Mouse (Mus musculus) erythroblast, adult 5-6 weeks (primary cell): ENCODE results near the gene Dazap1. TPM values are rescaled to one million over a fixed set of nuclear protein-coding genes. Genes with fewer than 3 reads are reported as not detected.

ENCODE experiments used
- total RNA-seq, 2 experiments: library from RNA; stranded (forward) in 1 of 2; stranded (reverse) in 1 of 2; fragments of 150-400 nt in 1 of 2; fragments of 200-764, 138-1000 nt in 1 of 2; gene quantifications; 2 replicates each; pipeline versions ENCODE4 v1.2.3 to v1.2.4; 2015 to 2017; ENCODE audit warnings: low replicate concordance in 2 of 2

Dazap1 gene
- total RNA-seq, 2 experiments from 2014 or later: 13.8 to 29.8 TPM

Other genes with a start within 250 kb of the Dazap1 start
- 23.1 and 31.6 TPM in 2 replicates for gene Arhgap45, start 244.8 kb upstream of the Dazap1 start, total RNA-seq (2015; ENCODE audit: low replicate concordance)
- gene Arhgap45, start 244.8 kb upstream of the Dazap1 start, total RNA-seq (2017; ENCODE audit: low replicate concordance): 28.6 and 35.8 TPM in 2 replicates
- gene Polr2e, start 221.7 kb upstream of the Dazap1 start, total RNA-seq (2015; ENCODE audit: low replicate concordance): 23.6 and 33.4 TPM in 2 replicates
- gene Polr2e, start 221.7 kb upstream of the Dazap1 start, total RNA-seq (2017; ENCODE audit: low replicate concordance): 4.5 and 9.9 TPM in 2 replicates
- 108 and 169 TPM in 2 replicates for gene Gpx4, start 214.3 kb upstream of the Dazap1 start, total RNA-seq (2015; ENCODE audit: low replicate concordance)
- gene Gpx4, start 214.3 kb upstream of the Dazap1 start, total RNA-seq (2017; ENCODE audit: low replicate concordance): 96.3 and 123 TPM in 2 replicates
- gene Sbno2, start 155.9 kb upstream of the Dazap1 start, total RNA-seq (2015; ENCODE audit: low replicate concordance): 9.2 and 12.5 TPM in 2 replicates
- 17.1 and 20.9 TPM in 2 replicates for gene Sbno2, start 155.9 kb upstream of the Dazap1 start, total RNA-seq (2017; ENCODE audit: low replicate concordance)
- gene Stk11, start 145.7 kb upstream of the Dazap1 start, total RNA-seq (2015; ENCODE audit: low replicate concordance): 47.7 and 60.0 TPM in 2 replicates
- 152 and 195 TPM in 2 replicates for gene Stk11, start 145.7 kb upstream of the Dazap1 start, total RNA-seq (2017; ENCODE audit: low replicate concordance)
- 43.3 and 48.8 TPM in 2 replicates for gene Atp5d, start 122.9 kb upstream of the Dazap1 start, total RNA-seq (2015; ENCODE audit: low replicate concordance)
- gene Atp5d, start 122.9 kb upstream of the Dazap1 start, total RNA-seq (2017; ENCODE audit: low replicate concordance): 12.1 and 17.3 TPM in 2 replicates
- gene Cbarp, start 120.7 kb upstream of the Dazap1 start, total RNA-seq (2015; ENCODE audit: low replicate concordance): not detected in 2 replicates
- gene Cbarp, start 120.7 kb upstream of the Dazap1 start, total RNA-seq (2017; ENCODE audit: low replicate concordance): not detected in 2 replicates
- gene Midn, start 113.2 kb upstream of the Dazap1 start, total RNA-seq (2015; ENCODE audit: low replicate concordance): 5.0 and 7.7 TPM in 2 replicates
- 3.9 and 7.4 TPM in 2 replicates for gene Midn, start 113.2 kb upstream of the Dazap1 start, total RNA-seq (2017; ENCODE audit: low replicate concordance)
- 3.6 and 3.7 TPM in 2 replicates for gene Cirbp, start 95.5 kb upstream of the Dazap1 start, total RNA-seq (2015; ENCODE audit: low replicate concordance)
- gene Cirbp, start 95.5 kb upstream of the Dazap1 start, total RNA-seq (2017; ENCODE audit: low replicate concordance): 14.6 and 16.3 TPM in 2 replicates
- gene 1600002K03Rik, start 88.5 kb upstream of the Dazap1 start, total RNA-seq (2015; ENCODE audit: low replicate concordance): 7.5 TPM in 1 of 2 replicates, not detected in the other
- 5.9 TPM in 1 of 2 replicates, not detected in the other for gene 1600002K03Rik, start 88.5 kb upstream of the Dazap1 start, total RNA-seq (2017; ENCODE audit: low replicate concordance)
- gene Efna2, start 82.0 kb upstream of the Dazap1 start, total RNA-seq (2015; ENCODE audit: low replicate concordance): not detected in 2 replicates
- gene Efna2, start 82.0 kb upstream of the Dazap1 start, total RNA-seq (2017; ENCODE audit: low replicate concordance): not detected in 2 replicates
- gene Mum1, start 35.1 kb upstream of the Dazap1 start, total RNA-seq (2015; ENCODE audit: low replicate concordance): 1.3 and 4.4 TPM in 2 replicates
- gene Mum1, start 35.1 kb upstream of the Dazap1 start, total RNA-seq (2017; ENCODE audit: low replicate concordance): 14.7 and 24.0 TPM in 2 replicates
- gene Ndufs7, start 12.4 kb upstream of the Dazap1 start, total RNA-seq (2015; ENCODE audit: low replicate concordance): 25.7 and 25.9 TPM in 2 replicates
- gene Ndufs7, start 12.4 kb upstream of the Dazap1 start, total RNA-seq (2017; ENCODE audit: low replicate concordance): 13.0 and 14.2 TPM in 2 replicates
- gene Gamt, start 474 bp upstream of the Dazap1 start, total RNA-seq (2015; ENCODE audit: low replicate concordance): not detected in 2 replicates
- gene Gamt, start 474 bp upstream of the Dazap1 start, total RNA-seq (2017; ENCODE audit: low replicate concordance): 0.77 TPM in 1 of 2 replicates, not detected in the other
- gene Rps15, start 31.0 kb downstream of the Dazap1 start, total RNA-seq (2015; ENCODE audit: low replicate concordance): 509 and 541 TPM in 2 replicates
- 422 and 457 TPM in 2 replicates for gene Rps15, start 31.0 kb downstream of the Dazap1 start, total RNA-seq (2017; ENCODE audit: low replicate concordance)
- gene Apc2, start 34.5 kb downstream of the Dazap1 start, total RNA-seq (2015; ENCODE audit: low replicate concordance): not detected in 2 replicates
- 0.09 and 0.14 TPM in 2 replicates for gene Apc2, start 34.5 kb downstream of the Dazap1 start, total RNA-seq (2017; ENCODE audit: low replicate concordance)
- gene 2310011J03Rik, start 59.1 kb downstream of the Dazap1 start, total RNA-seq (2015; ENCODE audit: low replicate concordance): 6.1 and 12.7 TPM in 2 replicates
- gene 2310011J03Rik, start 59.1 kb downstream of the Dazap1 start, total RNA-seq (2017; ENCODE audit: low replicate concordance): 3.5 and 3.7 TPM in 2 replicates
- 1.0 TPM in 1 of 2 replicates, not detected in the other for gene Pcsk4, start 68.0 kb downstream of the Dazap1 start, total RNA-seq (2015; ENCODE audit: low replicate concordance)
- not detected in 2 replicates for gene Pcsk4, start 68.0 kb downstream of the Dazap1 start, total RNA-seq (2017; ENCODE audit: low replicate concordance)
- gene Reep6, start 68.5 kb downstream of the Dazap1 start, total RNA-seq (2015; ENCODE audit: low replicate concordance): 1.7 and 6.0 TPM in 2 replicates
- gene Reep6, start 68.5 kb downstream of the Dazap1 start, total RNA-seq (2017; ENCODE audit: low replicate concordance): 2.0 and 4.5 TPM in 2 replicates
- 0.21 and 0.77 TPM in 2 replicates for gene Adamtsl5, start 86.9 kb downstream of the Dazap1 start, total RNA-seq (2015; ENCODE audit: low replicate concordance)
- 0.17 TPM in 1 of 2 replicates, not detected in the other for gene Adamtsl5, start 86.9 kb downstream of the Dazap1 start, total RNA-seq (2017; ENCODE audit: low replicate concordance)
- gene Plk5, start 95.0 kb downstream of the Dazap1 start, total RNA-seq (2015; ENCODE audit: low replicate concordance): not detected in 2 replicates
- not detected in 2 replicates for gene Plk5, start 95.0 kb downstream of the Dazap1 start, total RNA-seq (2017; ENCODE audit: low replicate concordance)
- 1.5 TPM in 1 of 2 replicates, not detected in the other for gene Mex3d, start 126.2 kb downstream of the Dazap1 start, total RNA-seq (2015; ENCODE audit: low replicate concordance)
- gene Mex3d, start 126.2 kb downstream of the Dazap1 start, total RNA-seq (2017; ENCODE audit: low replicate concordance): 0.51 and 0.70 TPM in 2 replicates
- 11.9 and 38.4 TPM in 2 replicates for gene Mbd3, start 138.1 kb downstream of the Dazap1 start, total RNA-seq (2015; ENCODE audit: low replicate concordance)
- 10.5 and 21.3 TPM in 2 replicates for gene Mbd3, start 138.1 kb downstream of the Dazap1 start, total RNA-seq (2017; ENCODE audit: low replicate concordance)
- gene Uqcr11, start 145.3 kb downstream of the Dazap1 start, total RNA-seq (2015; ENCODE audit: low replicate concordance): 38.2 and 42.4 TPM in 2 replicates
- gene Uqcr11, start 145.3 kb downstream of the Dazap1 start, total RNA-seq (2017; ENCODE audit: low replicate concordance): 56.0 and 60.8 TPM in 2 replicates
- gene Tcf3, start 172.2 kb downstream of the Dazap1 start, total RNA-seq (2015; ENCODE audit: low replicate concordance): 30.7 and 31.1 TPM in 2 replicates
- 27.9 and 39.6 TPM in 2 replicates for gene Tcf3, start 172.2 kb downstream of the Dazap1 start, total RNA-seq (2017; ENCODE audit: low replicate concordance)
- not detected in 2 replicates for gene Onecut3, start 233.3 kb downstream of the Dazap1 start, total RNA-seq (2015; ENCODE audit: low replicate concordance)
- not detected in 2 replicates for gene Onecut3, start 233.3 kb downstream of the Dazap1 start, total RNA-seq (2017; ENCODE audit: low replicate concordance)